In the genomic region with DNA sequence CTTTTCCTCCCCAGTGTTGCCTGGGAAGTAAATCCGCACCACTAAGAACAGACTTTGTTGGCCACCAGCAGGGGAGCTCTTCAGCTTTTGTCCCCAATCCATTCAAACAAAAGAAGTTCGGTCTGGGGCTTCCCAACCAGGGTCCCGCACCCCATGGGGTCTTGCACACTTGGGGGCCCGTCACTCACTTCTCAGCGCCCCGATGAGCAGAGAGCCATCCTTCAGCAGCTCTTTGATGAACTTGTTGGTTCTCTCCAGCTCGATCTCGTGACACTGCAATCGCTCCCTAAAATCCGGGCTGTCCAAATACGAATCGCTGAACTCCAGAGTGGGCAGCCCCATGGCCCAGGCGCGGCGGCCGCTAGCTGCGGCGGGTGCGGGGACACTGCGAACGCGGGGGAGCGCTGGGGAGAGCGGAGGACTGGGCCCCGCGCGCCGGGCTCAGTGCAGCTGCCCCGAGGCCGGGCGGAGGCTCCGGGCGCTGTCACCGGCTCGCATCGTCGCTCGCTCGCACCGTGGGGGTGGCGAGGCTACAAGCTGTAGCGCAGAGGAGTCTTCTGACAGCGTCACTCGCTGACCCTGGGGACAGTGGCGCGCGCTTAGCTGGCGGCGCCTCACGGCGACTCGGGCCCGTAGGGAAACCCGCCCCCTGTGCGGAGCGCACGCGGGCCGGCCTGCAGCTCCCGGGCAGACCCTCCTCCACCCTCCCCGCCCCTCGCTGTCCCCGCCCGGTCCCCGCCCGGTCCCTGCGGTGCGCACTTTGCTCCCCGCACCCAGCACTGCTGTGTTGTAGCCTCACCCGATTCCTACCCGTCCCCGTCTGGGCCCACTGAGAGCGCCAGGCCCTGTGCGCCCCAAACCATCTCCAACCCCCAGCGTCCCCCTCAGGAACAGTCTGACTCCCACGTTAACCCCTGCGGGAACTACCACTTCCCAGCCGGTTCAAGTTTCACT, we compare ENCODE assay signal across 8 mouse cellular contexts. TPM values are rescaled to one million over a fixed set of nuclear protein-coding genes. Genes with fewer than 3 reads are reported as not detected.
DNase-seq lines count a peak whose midpoint lies in the region; ATAC-seq and TF ChIP-seq lines count a peak whose summit lies in the region.

Gene Arhgap42 (minus strand): TSS at position 664 of the 954 bp plus-strand sequence.

- ATAC-seq in common myeloid progenitor, adult 5-6 weeks (replicated peaks; ENCODE audit: low read depth, poor library complexity, severe bottlenecking) = peak; percentile 78
- ATAC-seq in hindbrain, embryonic 14.5 days (ENCODE audit: low FRiP score) = peak; percentile 91
- ATAC-seq in monocyte, adult 5-6 weeks (replicated peaks; ENCODE audit: insufficient number of reproducible peaks, low FRiP score, low TSS enrichment, poor library complexity, severe bottlenecking) = no peak

- H3K4me2 ChIP-seq in hindbrain, embryonic 14.5 days (replicated peaks) = peak within 1 kb of the TSS; percentile 76

- intact Hi-C loops in gastrocnemius, adult 2 months (cut with DNase I) = loop anchor here (5.0 to 10.0 kb wide), 3 partner anchors 136 to 186 kb away; no protein-coding TSS in a partner anchor

- peak; percentile 94 for DNase-seq in adrenal gland, adult 2 months
- peak; percentile 85 for DNase-seq in gastrocnemius, adult 2 months
- peak; percentile 73 for DNase-seq in hindbrain, embryonic 14.5 days (ENCODE audit: low spot score)
- peak; percentile 42 to 62 for DNase-seq in layer of hippocampus, postnatal 36 days
- DNase-seq in lung, postnatal 10 days = peak; percentile 81
- peak; percentile 42 to 68 for DNase-seq in right cerebral cortex, adult 2 months (ENCODE audit: low spot score in 2 of 2)

- H3K27ac ChIP-seq in gastrocnemius, adult 2 months = peak within 1 kb of the TSS; percentile 89
- H3K27ac ChIP-seq in hindbrain, embryonic 14.5 days = peak within 1 kb of the TSS; percentile 74

- peak within 1 kb of the TSS; percentile 91 for H3K9ac ChIP-seq in hindbrain, embryonic 14.5 days

- H3K9me3 ChIP-seq in hindbrain, embryonic 14.5 days (ENCODE audit: control insufficient read depth, low read length) = no peaks in the 10 kb centered on the region

- WGBS in hindbrain, embryonic 14.5 days = under 1% methylated on average over 68 of the region's 78 CpGs

- peak within 1 kb of the TSS; percentile 75 for H3K4me3 ChIP-seq in gastrocnemius, adult 2 months
- H3K4me3 ChIP-seq in hindbrain, embryonic 14.5 days (replicated peaks; ENCODE audit: low read length) = peak within 1 kb of the TSS; percentile 90

- H3K4me1 ChIP-seq in hindbrain, embryonic 14.5 days (replicated peaks; ENCODE audit: control insufficient read depth, insufficient read depth, low read length) = 0 out of 2 replicates have a peak, but pooled peaks cover 11% of the 10 kb centered on the region

- peak; percentile 68 for TF ChIP-seq CTCF in gastrocnemius, adult 2 months (IDR thresholded peaks at IDR 0.05)

- no peaks in the 10 kb centered on the region for H3K27me3 ChIP-seq in hindbrain, embryonic 14.5 days (ENCODE audit: control insufficient read depth, insufficient read depth, low read length)

- H3K36me3 ChIP-seq in hindbrain, embryonic 14.5 days (replicated peaks; ENCODE audit: control insufficient read depth, insufficient read depth) = no peaks in the 10 kb centered on the region

RNA-seq across cellular contexts. Expression of gene Arhgap42, which starts in this region (rescaled TPM):
- total RNA-seq in adrenal gland, adult 2 months (2021) = 10 to 100 TPM; 26.0 to 31.1 TPM
- 25.2 and 31.8 TPM in 2 replicates for polyA plus RNA-seq in adrenal gland, adult 2 months (2012; rRNA removed)
- 0.27 and 5.9 TPM in 2 replicates for total RNA-seq in common myeloid progenitor, adult 5-6 weeks (2017)
- total RNA-seq in gastrocnemius, adult 2 months (2021) = 1 to 10 TPM; 4.4 to 7.9 TPM
- polyA plus RNA-seq in hindbrain, embryonic 14.5 days (2014; fragmentation: Nextera tagmentation; extraction: Ambion mirVana) = 18.8 and 20.2 TPM in 2 replicates
- 1 to 10 TPM; 8.5 to 9.1 TPM for total RNA-seq in layer of hippocampus, postnatal 36 days (2021)
- total RNA-seq in monocyte, adult 5-6 weeks (2017) = not detected in 3 replicates
